ENCODE assay signal across 14 mouse cellular contexts in genomic region chr6:84404695-84405094, GRCm38 (mm10).
DNase-seq lines count a peak whose midpoint lies in the region; ATAC-seq and TF ChIP-seq lines count a peak whose summit lies in the region.
"Had no signal": no experiment of that assay in that cellular context is flagged by ENCODE, and none has a peak within 500 bp of the region (broad histone marks: within the 10 kb centered on the region; RNA-seq: fewer than 3 reads in every experiment).

No protein-coding gene starts in this region.

- H3K9me3 ChIP-seq in kidney, embryonic 15.5 days (replicated peaks) = no peaks in the 10 kb centered on the region
- H3K9me3 ChIP-seq: heart, embryonic 13.5 days; lung, embryonic 15.5 days; midbrain, embryonic 15.5 days; neural tube, embryonic 13.5 days had no signal

- peak; percentile 41 for TF ChIP-seq CTCF in kidney, adult 2 months (conservative IDR thresholded peaks at IDR 0.05; ENCODE audit: insufficient read depth, insufficient read length, low read depth, low read length)

- no peaks in the 10 kb centered on the region for H3K36me3 ChIP-seq in kidney, adult 2 months (ENCODE audit: control insufficient read depth, insufficient read depth, low read length)
- H3K36me3 ChIP-seq in kidney, embryonic 15.5 days = no peaks in the 10 kb centered on the region
- H3K36me3 ChIP-seq: heart, embryonic 13.5 days; lung, embryonic 15.5 days; midbrain, embryonic 15.5 days; neural tube, embryonic 13.5 days had no signal

- H3K4me2 ChIP-seq in kidney, embryonic 15.5 days = no peak overlapping the region
- H3K4me2 ChIP-seq: heart, embryonic 13.5 days; lung, embryonic 15.5 days; midbrain, embryonic 15.5 days; neural tube, embryonic 13.5 days had no signal

- peak; percentile 49 for DNase-seq in adrenal gland, postnatal 14 days
- no peak for DNase-seq in adrenal gland, adult 8-10 months
- DNase-seq in kidney, adult 2 months = peak; percentile 4
- peak; percentile 35 for DNase-seq in thymus, postnatal 14 days
- no peak for DNase-seq in thymus, adult 18-20 months
- no peak for DNase-seq in B cell, adult 2 months
- DNase-seq in gastrocnemius, postnatal 4 days (ENCODE audit: low spot score in 2 of 2) = no peak
- DNase-seq: embryo, embryonic 11 days had no signal

- H3K4me1 ChIP-seq in kidney, adult 2 months (ENCODE audit: control insufficient read depth, insufficient read depth, low read length) = no peaks in the 10 kb centered on the region
- peaks cover 2% of the 10 kb centered on the region; the same call in 1 of the 2 replicates for H3K4me1 ChIP-seq in kidney, embryonic 15.5 days
- H3K4me1 ChIP-seq: heart, embryonic 13.5 days; lung, embryonic 15.5 days; midbrain, embryonic 15.5 days; neural tube, embryonic 13.5 days had no signal

- H3K27me3 ChIP-seq in kidney, adult 2 months (replicated peaks; ENCODE audit: control insufficient read depth, insufficient read depth, low read length) = 0 out of 2 replicates have a peak, but pooled peaks cover 1% of the 10 kb centered on the region
- peaks cover 93% of the 10 kb centered on the region for H3K27me3 ChIP-seq in kidney, embryonic 15.5 days
- H3K27me3 ChIP-seq: midbrain, embryonic 15.5 days had no signal

- H3K4me3 ChIP-seq in kidney, adult 2 months (ENCODE audit: insufficient read depth, low read depth, low read length) = no peak overlapping the region
- H3K4me3 ChIP-seq in kidney, embryonic 15.5 days (replicated peaks) = no peak overlapping the region
- H3K4me3 ChIP-seq: heart, embryonic 13.5 days; lung, embryonic 15.5 days; midbrain, embryonic 15.5 days; neural tube, embryonic 13.5 days had no signal

- ATAC-seq in kidney, embryonic 15.5 days (replicated peaks; ENCODE audit: low FRiP score) = no peak
- ATAC-seq: intestine, embryonic 16.5 days; midbrain, embryonic 15.5 days had no signal

- TF ChIP-seq POLR2A in kidney, adult 2 months (IDR thresholded peaks at IDR 0.05; ENCODE audit: low read depth, low read length) = no peak

- H3K27ac ChIP-seq in kidney, adult 2 months (ENCODE audit: insufficient read depth, low read depth, low read length) = no peak overlapping the region
- no peak overlapping the region for H3K27ac ChIP-seq in kidney, embryonic 15.5 days
- H3K27ac ChIP-seq: heart, embryonic 13.5 days; lung, embryonic 15.5 days; midbrain, embryonic 15.5 days; neural tube, embryonic 13.5 days had no signal

- WGBS in kidney, adult 2 months = 67% methylated on average over 4 of the region's 4 CpGs
- 62% methylated on average over 4 of the region's 4 CpGs for WGBS in kidney, embryonic 15.5 days

- no peak overlapping the region for H3K9ac ChIP-seq in kidney, embryonic 15.5 days
- H3K9ac ChIP-seq: heart, embryonic 13.5 days; lung, embryonic 15.5 days; midbrain, embryonic 15.5 days; neural tube, embryonic 13.5 days had no signal

Comparison
In these comparisons a context has a peak if more than half of its experiments do, and no peak if none do; other contexts are left out.
1. DNase-seq: peak in adrenal gland, postnatal 14 days (single experiment), kidney, adult 2 months (single experiment) and thymus, postnatal 14 days (single experiment); none in adrenal gland, adult 8-10 months (single experiment), thymus, adult 18-20 months (0 of 2), B cell, adult 2 months (0 of 2) and gastrocnemius, postnatal 4 days (0 of 2).